Mouse (Mus musculus) urinary bladder, postnatal 14 days (tissue): ENCODE data around the gene Kl.

ENCODE experiments used
- DNase-seq: peaks from one replicate; pipeline ENCODE4 v3.0.0; 2021; ENCODE audit warnings: low spot score

Kl gene

GRCm38 (mm10) chr5:150952328-150952668, at the start of gene Kl:
Kl (plus strand) TSS chr5:150952607.
- no peak for DNase-seq

GRCm38 (mm10) chr5:150906053-150907040, 46.1 kb upstream of the Kl start:
- no peak for DNase-seq

- DNase-seq, result no peak
Measured at GRCm38 (mm10) chr5:150912156-150912555, 40.3 kb upstream of the Kl start.

- DNase-seq, result no peak
Measured at GRCm38 (mm10) chr5:150912656-150913055, 39.8 kb upstream of the Kl start.

- DNase-seq, result no peak
Measured at GRCm38 (mm10) chr5:150915080-150916055, 37.0 kb upstream of the Kl start.

- DNase-seq, result no peak
Measured at GRCm38 (mm10) chr5:150917131-150917858, 35.1 kb upstream of the Kl start.

GRCm38 (mm10) chr5:150918599-150918998, 33.8 kb upstream of the Kl start:
- DNase-seq, result no peak

- no peak for DNase-seq
Measured at GRCm38 (mm10) chr5:150919269-150919668, 33.1 kb upstream of the Kl start.

GRCm38 (mm10) chr5:150919961-150920360, 32.4 kb upstream of the Kl start:
- DNase-seq, result no peak

GRCm38 (mm10) chr5:150929406-150929805, 23.0 kb upstream of the Kl start:
- DNase-seq, result no peak

GRCm38 (mm10) chr5:150932596-150932995, 19.8 kb upstream of the Kl start:
- no peak for DNase-seq

- no peak for DNase-seq
Measured at GRCm38 (mm10) chr5:150936213-150936612, 16.2 kb upstream of the Kl start.

- DNase-seq, result no peak
Measured at GRCm38 (mm10) chr5:150936807-150937206, 15.6 kb upstream of the Kl start.

GRCm38 (mm10) chr5:150937501-150937900, 14.9 kb upstream of the Kl start:
- DNase-seq, result no peak

GRCm38 (mm10) chr5:150945576-150945975, 6.8 kb upstream of the Kl start:
- no peak for DNase-seq

GRCm38 (mm10) chr5:150949131-150949530, 3.3 kb upstream of the Kl start:
- DNase-seq, result no peak

- DNase-seq, result no peak
Measured at GRCm38 (mm10) chr5:150951325-150951724, 1.1 kb upstream of the Kl start.

- DNase-seq, result no peak
Measured at GRCm38 (mm10) chr5:150952669-150953521, 488 bp downstream of the Kl start.

- no peak for DNase-seq
Measured at GRCm38 (mm10) chr5:150954791-150955190, 2.4 kb downstream of the Kl start.

GRCm38 (mm10) chr5:150959861-150960260, 7.5 kb downstream of the Kl start:
- no peak for DNase-seq

- DNase-seq, result no peak
Measured at GRCm38 (mm10) chr5:150961615-150962014, 9.2 kb downstream of the Kl start.
